Mouse (Mus musculus) kidney, postnatal 14 days (tissue): ENCODE results near the gene Thsd4.

ENCODE experiments used
- DNase-seq: peaks from one replicate; pipeline ENCODE4 v3.0.0; 2022; ENCODE audit warnings: mixed read lengths

The Thsd4 gene

GRCm38 (mm10) chr9:60373161-60373737, 148.6 kb downstream of the Thsd4 start:
- no peak for DNase-seq

GRCm38 (mm10) chr9:60368516-60368915, 153.3 kb downstream of the Thsd4 start:
- no peak for DNase-seq

- DNase-seq = no peak
These were observed 154.1 kb downstream of the Thsd4 start for GRCm38 (mm10) chr9:60367617-60368305.

GRCm38 (mm10) chr9:60364166-60364781, 157.6 kb downstream of the Thsd4 start:
- DNase-seq = peak; percentile 11

- DNase-seq = no peak
These were observed 169.5 kb downstream of the Thsd4 start for GRCm38 (mm10) chr9:60352351-60352750.

GRCm38 (mm10) chr9:60351153-60351552, 170.7 kb downstream of the Thsd4 start:
- no peak for DNase-seq

- no peak for DNase-seq
These were observed 185.7 kb downstream of the Thsd4 start for GRCm38 (mm10) chr9:60336147-60336546.

GRCm38 (mm10) chr9:60335455-60335854, 186.4 kb downstream of the Thsd4 start:
- DNase-seq = peak; percentile 35

- no peak for DNase-seq
These were observed 191.9 kb downstream of the Thsd4 start for GRCm38 (mm10) chr9:60329911-60330310.

GRCm38 (mm10) chr9:60324716-60325115, 197.1 kb downstream of the Thsd4 start:
- no peak for DNase-seq

GRCm38 (mm10) chr9:60323435-60323834, 198.4 kb downstream of the Thsd4 start:
- no peak for DNase-seq

- DNase-seq = peak; percentile 82
These were observed 204.6 kb downstream of the Thsd4 start for GRCm38 (mm10) chr9:60317291-60317690.

- peak; percentile 32 for DNase-seq
These were observed 205.3 kb downstream of the Thsd4 start for GRCm38 (mm10) chr9:60316510-60316909.

GRCm38 (mm10) chr9:60315533-60315932, 206.3 kb downstream of the Thsd4 start:
- DNase-seq = peak; percentile 44

- no peak for DNase-seq
These were observed 208.2 kb downstream of the Thsd4 start for GRCm38 (mm10) chr9:60313661-60314060.

GRCm38 (mm10) chr9:60312670-60313069, 209.2 kb downstream of the Thsd4 start:
- DNase-seq = no peak

- DNase-seq = peak; percentile 67
These were observed 210.2 kb downstream of the Thsd4 start for GRCm38 (mm10) chr9:60311594-60312128.

GRCm38 (mm10) chr9:60310741-60311317, 211.0 kb downstream of the Thsd4 start:
- no peak for DNase-seq

GRCm38 (mm10) chr9:60309786-60310711, 211.8 kb downstream of the Thsd4 start:
- DNase-seq = peak; percentile 79

- no peak for DNase-seq
These were observed 213.7 kb downstream of the Thsd4 start for GRCm38 (mm10) chr9:60308182-60308581.

GRCm38 (mm10) chr9:60307469-60307868, 214.4 kb downstream of the Thsd4 start:
- no peak for DNase-seq

GRCm38 (mm10) chr9:60306241-60306640, 215.6 kb downstream of the Thsd4 start:
- DNase-seq = peak; percentile 72
